Mouse (Mus musculus) ovary, adult 2 months (tissue): Measurements from ENCODE around the gene Chst7. TPM values are rescaled to one million over a fixed set of nuclear protein-coding genes. Genes with fewer than 3 reads are reported as not detected.

Experiments
- polyA plus RNA-seq: library from polyadenylated mRNA; depleted of rRNA; stranded (reverse); fragments of >200 nt; gene quantifications from 2 replicates; pipeline ENCODE4 v1.2.3, GENCODE M21; 2012; rRNA removed

The Chst7 gene
- 9.0 and 9.8 TPM in 2 replicates for polyA plus RNA-seq

GRCm38 (mm10) chrX:20059381-20059971, at the start of gene Chst7:
Chst7 (plus strand) TSS chrX:20059560.

Other genes starting within 250 kb of the Chst7 start
- 12.2 and 12.5 TPM in 2 replicates for gene Slc9a7, start 232.2 kb downstream of the Chst7 start, polyA plus RNA-seq